Mouse (Mus musculus) CD4-positive, CD25-positive, alpha-beta regulatory T cell (primary cell): Measurements from ENCODE around the gene Dkk2. TPM values are rescaled to one million over a fixed set of nuclear protein-coding genes. Genes with fewer than 3 reads are reported as not detected.

Source experiments
- polyA plus RNA-seq: library from polyadenylated mRNA; unstranded; fragments of 100-300 nt; shearing (Covaris generic); gene quantifications from one replicate; pipeline ENCODE4 v1.2.1, GENCODE M21; 2017

Dkk2 gene
- polyA plus RNA-seq, result not detected

DNA sequence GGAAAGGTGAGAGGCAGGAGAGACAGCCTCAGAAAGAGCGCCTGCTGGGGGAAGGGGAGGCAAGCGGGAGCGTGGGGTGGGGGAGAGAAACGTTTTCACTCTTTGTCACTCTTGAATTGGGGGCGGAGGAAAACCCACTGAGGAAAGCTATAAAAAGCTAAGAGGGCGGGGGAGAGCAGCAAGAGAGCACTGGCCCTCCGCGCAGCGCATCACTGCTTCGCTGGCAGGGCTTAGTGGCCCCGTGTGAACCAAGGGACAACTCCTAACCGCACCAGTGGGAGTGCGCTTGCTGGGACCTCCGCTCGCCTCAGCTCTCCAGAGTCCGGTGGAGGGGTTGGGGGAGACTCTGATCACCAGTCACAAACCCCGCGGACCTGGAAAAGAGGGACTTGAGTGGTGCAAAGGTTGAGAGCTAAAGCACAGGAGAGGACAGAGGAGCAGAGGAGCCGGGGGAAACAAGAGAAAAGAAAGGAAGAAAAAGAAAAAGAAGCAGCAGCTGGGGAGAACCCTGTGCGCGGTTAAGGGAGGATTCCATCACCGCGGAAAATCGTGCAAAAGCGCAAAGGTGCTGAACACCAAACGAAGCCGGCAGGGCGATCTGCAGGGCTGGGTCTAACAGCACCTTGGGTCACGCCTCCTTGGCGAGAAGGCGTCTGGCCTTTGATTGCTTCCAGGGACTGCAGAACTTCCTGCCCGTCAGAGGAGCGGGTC is at the start of gene Dkk2:
Gene Dkk2 (plus strand): TSS at position 181 of the 711 bp plus-strand sequence.

